Mouse (Mus musculus): ENCODE measurements around the gene Pi4k2a.

The Pi4k2a gene

DNA sequence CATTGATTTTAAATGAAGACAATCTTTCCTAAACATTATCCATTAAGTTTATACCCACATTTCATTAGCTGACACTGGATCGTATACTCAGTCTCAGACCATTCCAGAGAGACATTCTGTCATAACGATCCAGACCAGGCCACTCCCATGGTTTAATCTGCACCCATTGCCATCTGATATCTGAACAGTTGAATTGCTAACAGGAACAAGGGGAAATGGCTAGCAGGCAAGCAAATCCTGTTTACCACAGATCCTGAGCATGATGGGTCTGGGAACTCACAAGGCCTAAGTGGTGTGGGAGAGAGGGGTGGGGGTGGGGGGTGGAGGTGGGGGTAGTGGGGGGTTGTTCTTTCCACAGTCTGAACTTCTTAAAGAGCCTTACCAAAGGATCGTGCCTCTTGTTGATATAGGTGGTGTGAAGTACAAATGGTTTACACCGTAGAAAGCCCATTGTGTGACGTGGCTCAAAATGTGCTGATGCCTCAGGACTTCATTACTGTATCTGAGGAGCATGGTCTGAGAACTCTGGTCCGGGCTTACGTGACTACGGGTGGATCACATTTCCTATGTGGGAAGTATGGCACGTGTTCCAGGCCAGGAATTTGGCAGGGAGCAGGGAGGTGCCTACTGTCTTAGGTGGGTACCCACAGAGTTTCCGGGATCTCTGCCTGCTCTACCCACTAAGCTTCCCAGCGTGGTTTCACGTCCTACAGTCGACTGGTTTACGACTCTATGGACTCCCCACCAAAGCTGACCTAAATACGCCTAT is 48.4 kb downstream of the Pi4k2a start:
- no peak for TF ChIP-seq GATA4 (IDR thresholded peaks at IDR 0.05; ENCODE audit: insufficient replicate concordance, low read length)

DNA sequence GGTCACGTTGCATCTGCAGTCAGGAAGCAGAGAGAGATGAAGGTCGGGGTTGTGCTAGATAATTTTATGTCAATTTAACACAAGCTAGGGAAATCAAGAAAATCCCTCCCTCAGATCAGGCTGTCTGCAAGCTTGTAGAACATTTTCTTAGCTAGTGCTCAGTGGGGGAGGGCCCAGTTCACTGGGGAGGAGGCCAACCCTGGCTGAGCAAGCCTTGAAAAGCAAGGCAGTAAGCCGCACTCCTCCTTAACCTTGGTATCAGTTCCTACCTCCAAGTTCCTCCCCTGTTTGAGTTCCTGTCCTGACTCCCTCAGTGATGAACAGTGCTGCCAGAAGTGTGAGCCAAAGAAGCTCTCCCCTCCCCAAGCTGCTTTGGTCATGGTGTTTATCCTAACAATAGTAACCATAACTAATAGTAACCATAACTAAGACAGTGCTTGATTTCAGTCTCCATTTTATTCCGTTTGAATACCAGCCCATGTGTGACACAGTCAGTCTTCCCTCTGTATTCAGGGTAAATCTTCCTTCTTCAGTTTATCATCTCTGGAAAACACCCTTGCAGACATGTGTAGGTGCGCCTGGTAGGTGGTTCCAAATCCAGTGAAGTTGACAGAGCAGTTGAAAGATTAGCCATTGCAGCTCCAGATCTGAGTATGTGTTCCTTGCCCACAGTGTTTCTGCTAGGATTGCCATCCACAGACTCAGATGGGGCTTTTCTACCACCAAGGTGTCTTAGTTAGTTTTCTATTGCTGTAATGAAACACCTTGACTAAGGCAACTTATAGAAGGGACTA is 49.7 kb downstream of the Pi4k2a start:
- no peak for TF ChIP-seq GATA4 (IDR thresholded peaks at IDR 0.05; ENCODE audit: insufficient replicate concordance, low read length)

DNA sequence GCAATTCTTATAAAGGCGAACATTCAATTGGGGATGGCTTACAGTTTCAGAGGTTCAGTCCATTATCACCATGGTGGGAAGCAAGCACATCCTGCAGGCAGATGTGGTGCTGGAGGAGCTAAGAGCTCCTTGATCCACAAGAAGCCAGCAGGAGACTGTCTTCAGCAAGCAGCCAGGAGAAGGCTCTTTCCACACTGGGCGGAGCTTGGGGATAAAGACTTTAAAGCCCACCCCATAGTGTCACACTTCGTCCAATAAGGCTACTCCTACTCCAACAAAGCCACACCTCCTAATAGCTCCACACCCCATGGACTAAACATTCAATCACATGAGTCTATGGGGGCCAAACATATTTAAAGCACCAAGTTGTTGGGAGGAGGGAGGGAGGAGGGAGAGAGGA is 51.7 kb downstream of the Pi4k2a start:
- TF ChIP-seq GATA4 (IDR thresholded peaks at IDR 0.05; ENCODE audit: insufficient replicate concordance, low read length): no peak

DNA sequence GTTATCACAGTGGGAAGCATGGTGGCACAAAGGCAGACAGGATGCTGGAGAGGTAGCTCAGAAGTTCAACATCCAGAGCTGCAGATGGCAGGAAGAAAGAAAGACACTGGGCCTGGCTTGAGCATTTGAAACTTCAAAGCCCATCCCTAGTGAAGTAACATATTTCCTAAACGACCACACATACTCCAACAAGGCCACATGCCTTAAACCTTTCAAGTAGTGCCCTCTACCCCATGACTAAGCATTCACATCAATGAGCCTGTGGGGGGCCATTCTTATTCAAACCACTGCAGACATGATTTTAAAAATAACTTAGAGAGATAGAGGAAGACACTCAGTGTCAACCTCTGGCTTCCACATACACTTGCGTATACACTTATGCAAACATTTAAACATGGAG is 52.5 kb downstream of the Pi4k2a start:
- no peak for TF ChIP-seq GATA4 (IDR thresholded peaks at IDR 0.05; ENCODE audit: insufficient replicate concordance, low read length)

DNA sequence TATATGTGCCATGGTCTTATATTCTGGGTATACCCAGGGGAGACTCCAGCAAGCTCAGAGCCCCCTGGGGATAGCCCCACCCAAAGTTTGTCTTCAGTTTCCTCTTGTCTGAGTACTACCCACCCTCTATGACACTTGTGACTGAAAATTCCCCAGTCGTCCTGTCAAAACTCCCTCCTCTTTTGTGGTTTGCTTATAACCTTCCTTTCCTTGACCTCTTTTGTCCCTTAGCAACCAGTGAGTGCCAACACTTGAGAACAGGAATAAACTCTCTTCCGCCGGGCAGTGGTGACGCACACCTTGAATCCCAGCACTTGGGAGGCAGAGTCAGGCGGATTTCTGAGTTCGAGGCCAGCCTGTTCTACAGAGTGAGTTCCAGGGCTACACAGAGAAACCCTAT is 53.8 kb downstream of the Pi4k2a start:
- TF ChIP-seq GATA4 (IDR thresholded peaks at IDR 0.05; ENCODE audit: insufficient replicate concordance, low read length): no peak

DNA sequence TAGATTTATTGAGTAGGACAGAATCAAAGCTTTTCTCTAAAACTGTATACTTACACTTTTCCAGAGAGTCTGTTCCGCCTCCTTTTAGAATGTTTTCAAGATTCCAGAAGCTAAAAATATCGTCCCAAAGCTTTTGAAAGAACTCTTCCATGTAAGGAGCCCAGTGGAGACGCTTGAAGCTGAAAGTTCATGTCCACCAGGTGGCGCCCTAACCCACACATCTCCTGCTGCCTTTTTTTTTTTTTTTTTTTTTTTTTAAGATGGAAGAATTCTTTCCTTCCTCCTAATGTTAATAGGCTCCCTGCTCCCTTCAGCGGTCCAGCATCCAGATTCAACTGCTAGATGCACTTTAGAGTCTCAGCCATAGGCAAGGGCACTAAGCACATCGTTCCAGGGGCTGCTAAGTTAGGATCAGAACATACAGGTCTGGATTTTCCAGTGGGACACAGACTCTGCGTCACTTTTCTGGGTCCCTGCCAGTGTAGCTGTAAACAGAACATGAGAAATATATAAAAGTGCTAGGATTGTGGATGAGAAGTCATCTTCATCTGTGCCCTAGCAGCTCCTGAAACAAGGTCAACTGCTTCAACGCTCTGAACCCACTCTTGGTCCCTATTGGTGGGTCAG is 54.4 kb downstream of the Pi4k2a start:
- TF ChIP-seq GATA4 (IDR thresholded peaks at IDR 0.05; ENCODE audit: insufficient replicate concordance, low read length): no peak

DNA sequence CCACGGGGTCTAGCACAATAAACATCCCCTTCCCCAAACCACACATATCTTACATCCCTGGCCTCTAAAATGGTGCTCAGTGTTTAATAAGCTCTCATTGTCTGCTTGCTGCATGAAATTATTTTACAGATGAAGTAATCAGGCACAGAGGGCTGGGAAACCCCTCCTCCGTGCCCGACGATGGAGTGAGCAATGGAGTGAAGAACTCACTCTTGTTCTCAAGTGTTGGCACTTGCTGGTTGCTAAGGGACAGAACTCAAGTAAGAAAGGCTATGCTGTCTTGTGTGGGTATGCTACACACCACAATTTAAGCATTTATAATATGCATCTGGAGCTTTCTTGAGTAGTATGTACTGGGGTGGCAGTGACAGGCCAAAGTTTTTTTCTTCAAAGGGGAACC is 54.9 kb downstream of the Pi4k2a start:
- no peak for TF ChIP-seq GATA4 (IDR thresholded peaks at IDR 0.05; ENCODE audit: insufficient replicate concordance, low read length)

DNA sequence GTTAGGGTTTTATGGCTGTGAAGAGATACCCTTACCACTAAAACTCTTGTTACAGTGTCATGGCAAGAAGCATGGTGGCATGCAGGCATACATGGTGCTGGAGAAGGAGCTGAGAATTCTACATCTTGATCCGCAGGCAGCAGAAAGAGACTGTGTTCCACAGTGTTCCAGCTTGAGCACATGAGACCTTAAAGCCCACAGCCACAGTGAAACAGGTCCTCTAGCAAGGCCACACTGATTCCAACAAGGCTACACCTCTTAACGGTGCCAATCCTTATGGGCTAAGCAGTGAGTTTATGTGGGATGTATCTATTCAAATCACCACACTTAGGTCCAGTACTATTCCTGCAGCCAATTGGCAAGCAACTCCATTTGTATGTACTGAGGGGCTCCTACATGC is 55.5 kb downstream of the Pi4k2a start:
- TF ChIP-seq GATA4 (IDR thresholded peaks at IDR 0.05; ENCODE audit: insufficient replicate concordance, low read length): no peak

DNA sequence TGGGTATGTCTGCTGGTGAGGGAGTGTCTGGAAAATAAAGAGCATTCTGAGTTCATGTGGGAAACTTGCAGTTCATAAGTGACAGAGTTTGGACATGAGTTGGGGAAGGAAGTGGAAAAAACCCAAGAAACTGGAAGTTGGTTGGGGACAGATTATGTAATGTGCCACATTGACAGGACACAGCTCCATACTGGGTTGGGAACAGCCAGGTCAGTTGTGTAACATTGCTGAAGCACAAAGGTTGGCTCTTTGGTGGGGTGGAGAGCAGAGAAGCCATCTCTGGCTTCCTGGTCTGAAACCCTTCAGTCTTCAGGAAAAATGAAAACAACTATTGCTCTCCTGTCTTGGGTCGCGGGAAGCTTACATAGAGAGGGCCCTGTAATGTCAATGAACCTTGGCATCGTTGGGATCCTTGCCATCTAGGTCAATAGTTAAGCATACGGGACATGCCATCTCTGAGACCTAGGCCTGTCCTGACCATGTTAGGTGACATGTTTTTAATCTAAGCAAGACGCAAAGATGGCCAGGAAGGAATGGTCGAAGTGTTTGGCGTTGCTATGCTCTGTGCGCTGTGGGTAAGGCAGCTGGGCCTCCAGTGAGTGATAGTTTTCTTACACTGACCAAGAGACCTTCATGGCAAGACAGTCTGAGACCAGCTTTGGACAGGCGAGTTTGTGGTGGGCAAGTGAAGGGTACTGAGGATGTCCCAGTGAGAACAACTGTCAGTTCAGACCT is 56.2 kb downstream of the Pi4k2a start:
- TF ChIP-seq GATA4 (IDR thresholded peaks at IDR 0.05; ENCODE audit: insufficient replicate concordance, low read length): no peak

DNA sequence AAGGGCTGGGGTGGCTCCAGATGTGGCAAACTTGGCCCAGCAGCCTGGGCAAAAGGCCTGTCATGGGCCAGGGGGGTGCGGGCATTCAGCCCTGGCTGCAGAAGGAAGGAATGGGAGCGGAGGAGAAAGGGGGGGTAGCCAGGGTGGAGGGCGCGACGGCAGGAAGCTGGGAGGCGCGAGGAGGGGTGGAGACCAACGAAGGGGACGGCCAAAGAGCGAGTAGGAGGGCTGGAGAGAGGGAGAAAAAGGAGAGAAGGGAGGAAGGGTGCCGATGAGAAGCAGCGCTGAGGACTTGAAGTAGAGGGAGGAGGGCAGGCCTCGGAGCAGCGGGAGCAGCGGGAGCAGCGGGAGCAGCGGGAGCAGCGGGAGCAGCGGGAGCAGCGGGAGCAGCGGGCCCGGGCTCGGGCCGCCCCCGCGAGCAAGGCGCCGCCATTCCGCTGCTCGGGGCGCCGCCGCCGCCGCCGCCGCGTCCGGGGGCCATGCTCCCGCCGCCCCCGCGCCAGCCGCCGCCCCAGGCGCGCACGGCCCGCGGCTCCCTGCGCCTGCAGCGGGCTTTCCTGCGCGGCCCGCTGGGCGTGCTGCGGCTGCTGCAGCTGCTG is 57.0 kb downstream of the Pi4k2a start, which contains the start of gene Marveld1:
Gene Marveld1, plus strand, starts transcription at position 231 of the 599 bp plus-strand sequence.
- TF ChIP-seq GATA4 (IDR thresholded peaks at IDR 0.05; ENCODE audit: insufficient replicate concordance, low read length): no peak

DNA sequence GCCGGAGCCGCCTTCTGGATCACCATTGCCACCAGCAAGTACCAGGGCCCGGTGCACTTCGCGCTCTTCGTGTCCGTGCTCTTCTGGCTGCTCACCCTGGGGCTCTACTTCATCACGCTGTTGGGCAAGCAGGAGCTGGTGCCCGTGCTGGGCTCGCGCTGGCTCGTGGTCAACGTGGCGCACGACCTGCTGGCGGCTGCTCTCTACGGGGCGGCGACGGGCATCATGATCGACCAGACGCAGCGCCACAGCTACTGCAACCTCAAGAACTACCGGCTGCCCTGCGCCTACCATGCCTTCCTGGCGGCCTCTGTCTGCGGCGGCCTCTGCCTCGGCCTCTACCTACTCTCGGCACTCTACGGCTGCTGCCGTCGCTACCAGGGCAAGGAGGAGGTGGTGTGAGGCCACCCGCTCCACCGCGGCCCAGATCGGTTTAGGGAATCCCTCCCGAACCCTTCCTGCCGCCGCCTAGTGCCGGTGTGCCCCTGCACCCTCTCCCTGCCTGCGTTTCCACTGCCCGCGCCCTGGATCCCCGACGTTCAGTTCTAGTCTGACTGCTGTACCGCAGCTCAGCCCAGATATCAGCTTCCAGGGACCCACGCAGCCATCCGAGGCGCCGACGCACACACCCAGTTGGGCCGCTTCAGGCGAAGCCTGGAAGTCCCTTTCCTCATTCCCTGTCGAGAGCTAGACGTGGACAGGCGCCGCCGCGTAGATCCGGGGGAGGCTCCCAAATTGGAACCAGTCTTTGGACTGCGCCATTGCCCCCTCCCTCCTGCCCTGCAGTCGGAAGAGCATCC is 57.7 kb downstream of the Pi4k2a start:
- no peak for TF ChIP-seq GATA4 (IDR thresholded peaks at IDR 0.05; ENCODE audit: insufficient replicate concordance, low read length)

DNA sequence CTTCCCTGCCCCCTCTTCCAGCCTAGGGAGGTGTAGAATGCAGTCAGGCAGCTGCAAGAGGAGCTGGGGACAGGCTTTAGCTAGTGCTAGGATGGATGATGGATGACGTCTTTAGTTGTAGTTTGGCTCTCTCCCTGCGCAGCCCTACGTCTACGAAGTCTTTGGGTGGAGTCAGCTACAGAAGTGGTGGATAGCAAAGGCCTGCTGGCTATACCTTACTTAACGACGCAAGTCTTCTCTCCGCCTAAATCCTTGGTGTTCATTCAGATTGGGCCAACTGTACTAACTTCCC is 58.2 kb downstream of the Pi4k2a start:
- TF ChIP-seq GATA4 (IDR thresholded peaks at IDR 0.05; ENCODE audit: insufficient replicate concordance, low read length): no peak

DNA sequence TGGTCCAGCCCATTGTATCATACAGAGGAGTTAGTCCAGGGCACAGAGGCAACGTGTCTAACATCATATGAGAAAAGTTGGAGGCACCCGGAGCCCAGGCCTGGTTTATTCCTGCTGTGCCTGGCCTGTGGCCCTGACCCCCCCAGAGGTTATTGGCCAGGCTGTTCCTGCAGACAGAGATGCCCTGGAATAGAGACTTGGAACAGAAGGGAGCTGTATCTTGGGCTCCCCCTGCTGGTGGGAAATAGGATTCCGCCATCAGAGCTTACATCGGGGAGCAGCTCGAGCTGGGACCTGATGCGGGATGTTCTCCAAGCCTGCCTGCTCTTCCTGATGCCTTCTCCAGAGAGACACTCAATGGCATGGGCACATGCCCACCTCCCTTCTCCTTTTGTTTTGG is 61.7 kb downstream of the Pi4k2a start:
- TF ChIP-seq GATA4 (IDR thresholded peaks at IDR 0.05; ENCODE audit: insufficient replicate concordance, low read length): no peak

DNA sequence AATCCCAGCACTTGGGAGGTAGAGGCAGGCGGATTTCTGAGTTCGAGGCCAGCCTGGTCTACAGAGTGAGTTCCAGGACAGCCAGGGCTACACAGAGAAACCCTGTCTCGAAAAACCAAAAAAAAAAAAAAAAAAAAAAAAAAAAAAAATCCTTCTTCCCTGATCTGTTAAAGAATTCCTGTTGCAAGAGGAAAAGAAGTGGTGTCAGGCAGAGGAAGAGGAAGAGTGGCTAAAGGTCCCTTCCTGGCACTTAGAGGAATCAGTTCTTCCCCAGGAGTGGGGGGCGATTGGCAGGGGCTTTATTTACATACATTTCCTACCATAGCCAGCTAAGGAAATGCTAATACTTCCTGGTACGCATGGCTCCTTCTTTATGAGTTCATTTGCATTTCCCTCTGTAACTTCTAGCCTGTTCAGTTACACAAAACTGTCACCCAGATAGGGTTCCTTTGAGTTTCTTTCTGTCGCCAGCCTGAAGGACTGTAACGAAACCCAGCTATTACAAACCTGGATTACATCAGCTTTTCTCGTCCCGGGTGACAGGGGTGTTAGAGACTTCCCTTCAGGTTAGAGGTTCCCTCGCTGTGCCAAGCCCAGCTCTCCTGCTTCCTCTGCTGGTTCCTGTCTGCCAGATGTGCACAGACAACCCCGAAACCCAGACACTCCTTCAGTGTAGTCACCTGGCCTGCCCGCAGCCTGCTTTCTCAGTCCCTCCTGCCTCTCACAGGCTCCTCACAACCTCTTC is 67.4 kb downstream of the Pi4k2a start:
- no peak for TF ChIP-seq GATA4 (IDR thresholded peaks at IDR 0.05; ENCODE audit: insufficient replicate concordance, low read length)
